Mouse (Mus musculus): ENCODE data around the gene Icmt.

GRCm38 (mm10) chr4:152344651-152345050, 47.6 kb downstream of the Icmt start:
- no peak for TF ChIP-seq CTCF (IDR thresholded peaks at IDR 0.05; ENCODE audit: low read depth, low read length)
- no peak for TF ChIP-seq POLR2A (IDR thresholded peaks at IDR 0.05; ENCODE audit: borderline replicate concordance, low read depth, low read length)

Measured in bone marrow macrophage, adult 2 months (primary cell).